Mouse (Mus musculus) spleen, adult 2 months (tissue): ENCODE measurements around the gene Pdia5. TPM values are rescaled to one million over a fixed set of nuclear protein-coding genes. Genes with fewer than 3 reads are reported as not detected.

ENCODE experiments used
- DNase-seq, 2 experiments: peaks; one replicate each; pipeline versions ENCODE4 v3.0.0 to v3.0.0-alpha.2; 2012 to 2021; ENCODE audit warnings: low spot score in 2 of 2, low read depth in 1 of 2
- H3K27ac ChIP-seq: fragments of 200-500 bp; 2 replicates; pipeline ENCODE4 v1.5.1; 2012; ENCODE audit warnings: low read length, inconsistent platforms; ENCODE audit not compliant: insufficient read depth
- H3K27me3 ChIP-seq: fragments of 200-500 bp; 2 replicates; pipeline ENCODE4 v1.6.1; 2012; ENCODE audit warnings: mild to moderate bottlenecking, moderate library complexity, low read length, inconsistent platforms; ENCODE audit not compliant: control insufficient read depth, insufficient read depth
- H3K36me3 ChIP-seq: fragments of 200-500 bp; 2 replicates; pipeline ENCODE4 v1.6.1; 2012; ENCODE audit warnings: mild to moderate bottlenecking, low read length, inconsistent platforms; ENCODE audit not compliant: control insufficient read depth, insufficient read depth
- H3K4me1 ChIP-seq: fragments of 200-500 bp; 2 replicates; pipeline ENCODE4 v1.6.1; 2011; ENCODE audit warnings: inconsistent platforms; ENCODE audit not compliant: control insufficient read depth, insufficient read depth, insufficient read length
- H3K4me3 ChIP-seq: fragments of 200-500 bp; 2 replicates; pipeline ENCODE4 v1.5.1; 2011; ENCODE audit warnings: mild to moderate bottlenecking, inconsistent platforms; ENCODE audit not compliant: insufficient read depth, insufficient read length; ENCODE audit errors: extremely low read depth
- CTCF ChIP-seq: fragments of 200-500 bp; IDR thresholded peaks from 2 replicates; pipeline ENCODE4 v1.5.1; 2011; ENCODE audit warnings: mild to moderate bottlenecking, inconsistent platforms; ENCODE audit not compliant: insufficient read depth, insufficient read length, insufficient replicate concordance; ENCODE audit errors: extremely low read depth
- POLR2A ChIP-seq: fragments of 200-500 bp; IDR thresholded peaks from 2 replicates; pipeline ENCODE4 v1.6.1; 2011; ENCODE audit warnings: low read depth, low read length, inconsistent platforms
- WGBS: fragments of 180-500 bp; shearing (Covaris S2); methylation state at CpG from one replicate; pipeline ENCODE4 v1.1.7; 2018; 5-methylcytosine and 5-hydroxymethylcytosine counted together
- polyA plus RNA-seq: library from polyadenylated mRNA; depleted of rRNA; stranded (reverse); fragments of >200 nt; gene quantifications from 2 replicates; pipeline ENCODE4 v1.2.3, GENCODE M21; 2012

The Pdia5 gene
- polyA plus RNA-seq, 1 experiment: 5.4 TPM

DNA sequence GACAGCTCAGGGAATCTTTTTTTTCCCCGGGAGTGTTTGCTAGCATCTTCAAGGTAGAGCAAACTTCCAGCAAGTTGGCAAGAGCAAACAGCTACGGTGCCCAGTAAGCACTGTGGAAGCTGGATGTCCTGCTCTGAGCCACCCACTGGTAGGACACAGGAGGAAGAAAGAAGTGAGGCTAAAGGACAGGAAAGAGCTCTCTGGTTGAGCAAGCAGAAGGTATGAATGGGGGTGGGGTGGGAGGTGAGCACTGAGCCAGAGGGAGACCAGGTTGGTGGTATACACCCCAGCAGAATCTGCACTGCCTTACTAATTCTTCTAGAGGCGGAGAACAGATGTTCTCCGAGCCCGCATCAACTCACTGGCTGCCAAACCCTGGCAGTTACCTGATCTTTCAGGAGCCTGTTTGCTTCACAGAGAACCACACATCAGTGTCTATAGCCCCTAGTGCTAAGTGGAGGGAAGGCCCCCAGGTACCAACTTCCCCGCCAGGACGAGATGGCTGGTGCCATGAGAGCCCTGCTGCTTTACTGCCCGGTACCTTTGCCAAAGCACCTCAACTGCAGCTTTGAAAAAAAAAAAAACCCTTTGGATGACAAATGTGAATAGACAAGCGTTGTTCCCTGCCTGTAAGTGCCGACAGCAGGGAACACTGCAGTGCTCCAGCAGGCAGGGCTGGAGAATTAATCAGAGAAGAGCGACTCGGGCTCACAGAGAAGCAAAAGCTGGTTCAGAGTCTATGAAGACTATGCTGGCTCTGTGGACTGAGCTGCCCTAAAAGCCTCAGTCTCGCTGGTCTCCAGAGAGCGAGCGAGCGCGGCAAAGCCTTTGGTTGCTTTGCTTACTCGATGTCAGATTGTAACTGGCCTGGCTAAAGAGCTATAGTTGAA, 67.2 kb downstream of the Pdia5 start:
- no peak for DNase-seq
- H3K4me1 ChIP-seq: no peaks in the 10 kb centered on the region
- 92% methylated on average over 18 of the region's 18 CpGs for WGBS
- H3K27ac ChIP-seq: no peak overlapping the region
- H3K27me3 ChIP-seq: no peaks in the 10 kb centered on the region
- TF ChIP-seq POLR2A (no peak), CTCF (no peak)
- H3K4me3 ChIP-seq: no peak overlapping the region
- no peaks in the 10 kb centered on the region for H3K36me3 ChIP-seq

DNA sequence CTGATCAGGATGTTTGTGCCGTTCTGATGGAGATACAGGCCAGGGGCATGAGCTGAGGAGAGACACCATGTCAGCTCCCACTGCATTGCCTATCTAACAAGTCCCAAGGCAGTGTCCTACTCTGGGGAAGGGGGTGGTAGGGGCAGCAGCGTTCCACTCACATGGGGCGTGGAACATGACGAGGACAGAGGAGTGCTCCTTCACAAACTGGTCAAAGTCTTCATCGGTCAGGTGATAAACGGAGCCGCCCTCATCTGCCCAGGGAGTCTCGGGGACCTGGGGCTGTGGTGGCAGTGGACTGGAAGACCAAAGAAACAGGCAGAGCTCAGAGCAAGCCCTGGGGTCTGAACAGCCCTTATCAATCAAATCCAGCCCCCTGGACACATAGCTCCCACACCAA, 68.0 kb downstream of the Pdia5 start:
- 93% methylated on average over 8 of the region's 8 CpGs for WGBS
- Histone ChIP-seq H3K27ac (no peak overlapping the region), H3K36me3 (no peaks in the 10 kb centered on the region), H3K4me1 (no peaks in the 10 kb centered on the region), H3K27me3 (no peaks in the 10 kb centered on the region), H3K4me3 (no peak overlapping the region)
- no peak for DNase-seq
- TF ChIP-seq CTCF: no peak
- no peak for TF ChIP-seq POLR2A

DNA sequence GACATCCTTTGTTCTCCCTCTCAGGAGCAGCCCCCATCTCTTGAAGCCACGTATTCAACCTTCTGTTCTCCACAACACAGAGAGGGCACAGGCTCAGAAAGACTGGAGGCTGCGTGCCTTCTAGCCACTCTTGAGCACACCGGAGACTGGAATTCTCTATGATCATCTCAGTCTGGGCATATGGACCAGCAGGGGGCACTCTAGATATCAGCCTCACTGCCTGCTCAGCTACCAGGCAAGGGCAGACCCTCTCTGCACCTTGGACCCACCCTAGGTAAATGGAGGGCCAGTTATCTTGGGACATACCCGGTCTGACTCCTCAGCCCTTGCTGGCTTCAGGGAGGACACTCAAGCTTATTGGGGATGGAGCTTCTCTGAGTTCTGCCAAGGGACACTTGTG, 68.5 kb downstream of the Pdia5 start:
- Histone ChIP-seq H3K4me1 (no peaks in the 10 kb centered on the region), H3K27ac (no peak overlapping the region), H3K4me3 (no peak overlapping the region), H3K36me3 (no peaks in the 10 kb centered on the region), H3K27me3 (no peaks in the 10 kb centered on the region)
- WGBS: 83% methylated on average over 4 of the region's 4 CpGs
- DNase-seq: no peak
- TF ChIP-seq POLR2A: no peak
- no peak for TF ChIP-seq CTCF

DNA sequence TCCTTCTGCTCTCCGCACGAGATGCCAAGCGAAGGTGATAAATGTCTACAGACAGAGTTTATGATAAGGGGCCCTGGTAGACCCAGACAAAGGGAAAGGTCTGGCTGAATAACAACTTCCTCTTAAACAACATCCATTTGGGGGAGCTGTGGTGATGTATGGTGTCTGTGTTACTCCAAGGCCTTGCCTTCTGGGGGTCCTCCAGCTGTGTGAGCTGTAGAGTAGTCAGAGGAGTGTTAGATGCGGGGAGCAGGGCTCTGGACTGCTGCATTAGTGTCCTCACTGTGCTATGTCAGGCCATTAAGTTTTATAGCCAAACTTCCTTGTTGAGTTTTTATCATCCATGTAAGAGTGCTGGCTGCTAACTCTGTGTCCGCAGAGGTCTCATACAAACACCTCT, 76.1 kb downstream of the Pdia5 start:
- WGBS: 81% methylated on average over 5 of the region's 5 CpGs
- Histone ChIP-seq H3K4me3 (no peak overlapping the region), H3K27ac (no peak overlapping the region), H3K36me3 (no peaks in the 10 kb centered on the region), H3K4me1 (no peaks in the 10 kb centered on the region), H3K27me3 (no peaks in the 10 kb centered on the region)
- TF ChIP-seq CTCF (no peak), POLR2A (no peak)
- no peak for DNase-seq

DNA sequence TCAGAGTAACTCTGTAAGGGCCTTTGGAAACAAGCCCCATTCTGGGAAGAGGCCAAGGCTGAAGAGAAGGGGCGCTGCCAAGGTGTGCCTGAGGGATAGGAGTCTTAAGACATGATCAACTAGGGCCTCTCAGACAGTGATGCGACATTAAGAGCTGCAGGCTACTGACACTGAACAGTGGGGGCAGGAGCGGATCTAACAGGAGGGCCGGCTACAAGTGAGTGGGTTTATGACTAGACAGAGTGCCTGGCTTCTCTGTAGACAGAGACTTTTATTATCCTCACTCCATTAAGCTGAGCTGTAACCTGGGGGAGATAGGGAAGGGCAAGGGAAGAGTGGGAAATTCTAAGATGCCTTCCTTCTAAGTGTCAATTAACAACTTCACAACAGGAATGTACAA, 84.0 kb downstream of the Pdia5 start:
- Histone ChIP-seq H3K4me3 (no peak overlapping the region), H3K27me3 (no peaks in the 10 kb centered on the region), H3K4me1 (no peaks in the 10 kb centered on the region), H3K36me3 (no peaks in the 10 kb centered on the region), H3K27ac (no peak overlapping the region)
- 90% methylated on average over 4 of the region's 4 CpGs for WGBS
- DNase-seq: no peak
- TF ChIP-seq POLR2A: no peak
- no peak for TF ChIP-seq CTCF

DNA sequence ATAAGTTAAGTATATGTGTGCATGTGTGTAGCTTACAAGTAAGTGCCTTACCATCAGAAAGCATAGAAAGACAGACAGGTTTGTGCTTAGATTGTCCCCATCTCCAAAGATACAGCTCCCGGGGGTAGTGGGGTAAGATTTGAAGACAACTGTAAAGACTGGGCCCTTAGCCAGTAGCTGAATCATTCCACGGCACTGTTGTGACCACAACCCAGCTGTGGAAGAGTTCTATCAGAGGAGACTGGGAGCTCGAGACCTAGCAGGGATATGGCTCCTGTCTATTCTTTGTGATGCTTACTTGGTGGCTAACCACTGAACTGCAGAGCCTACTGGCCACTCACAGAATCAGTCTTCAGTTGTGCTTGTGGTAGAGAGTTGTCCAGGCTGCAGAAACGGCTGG, 84.5 kb downstream of the Pdia5 start:
- TF ChIP-seq POLR2A: no peak
- TF ChIP-seq CTCF: no peak
- 84% methylated on average over 4 of the region's 4 CpGs for WGBS
- H3K4me1 ChIP-seq: no peaks in the 10 kb centered on the region
- no peak overlapping the region for H3K27ac ChIP-seq
- DNase-seq: no peak
- no peaks in the 10 kb centered on the region for H3K36me3 ChIP-seq
- H3K27me3 ChIP-seq: no peaks in the 10 kb centered on the region
- H3K4me3 ChIP-seq: no peak overlapping the region
